Mouse (Mus musculus) ovary, adult 18-20 months (tissue): ENCODE measurements at regions not wholly inside any gene's neighbourhood (a gene's known extent, or its start where the extent isn't known, plus 50 kb on each side); places are given as distances from the start of the nearest gene placed in this dataset.

Experiments used
- DNase-seq: peaks from one replicate; pipeline ENCODE4 v3.0.0; 2022; ENCODE audit warnings: low spot score, mixed read lengths

DNA sequence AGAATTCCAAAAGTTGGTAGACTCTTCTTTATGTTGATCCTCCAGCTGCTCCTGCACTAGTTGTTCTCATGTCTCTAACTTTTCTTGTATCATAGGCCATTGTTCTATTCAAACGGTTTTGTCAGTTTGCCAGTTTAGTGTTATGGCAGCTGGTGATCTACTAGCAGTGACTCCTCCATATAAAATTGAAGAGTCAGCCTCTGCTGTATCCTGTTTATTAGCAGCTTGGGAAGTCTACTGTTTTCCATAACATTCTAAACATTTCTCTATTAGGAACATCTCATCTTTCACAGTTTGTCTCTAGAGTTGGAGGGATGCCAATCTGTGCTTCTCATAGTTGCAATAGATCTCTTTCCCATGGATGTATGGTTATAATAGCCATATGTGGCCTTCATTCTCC is 58.6 kb downstream of the Drd1 start:
- no peak for DNase-seq

DNA sequence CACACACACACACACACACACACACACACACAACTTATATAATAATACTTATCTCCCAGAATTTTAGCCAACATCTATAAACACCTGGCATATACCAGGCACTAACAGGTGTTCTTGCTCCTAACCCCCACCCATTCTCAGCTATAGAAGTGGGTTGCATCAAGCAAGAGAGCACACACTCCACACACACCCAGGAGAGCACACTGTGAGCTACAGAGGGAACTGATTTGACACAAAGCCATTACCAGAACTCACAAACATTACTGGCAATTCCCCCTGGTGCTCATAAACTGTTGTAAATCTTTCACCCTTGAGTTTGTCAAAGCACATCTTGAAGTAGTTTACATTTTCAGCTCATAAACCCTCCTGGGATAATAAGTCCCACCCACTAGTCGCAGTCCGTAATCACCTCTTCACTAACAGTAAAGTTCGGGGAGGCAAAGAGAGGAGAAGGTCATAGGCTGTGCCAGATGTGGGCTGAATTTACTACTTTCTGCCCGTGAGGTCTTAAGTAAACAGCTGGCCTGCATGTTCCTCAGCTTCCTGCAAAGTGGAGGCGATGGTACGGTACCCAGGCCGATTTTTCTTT is 62.5 kb downstream of the Drd1 start:
- no peak for DNase-seq

DNA sequence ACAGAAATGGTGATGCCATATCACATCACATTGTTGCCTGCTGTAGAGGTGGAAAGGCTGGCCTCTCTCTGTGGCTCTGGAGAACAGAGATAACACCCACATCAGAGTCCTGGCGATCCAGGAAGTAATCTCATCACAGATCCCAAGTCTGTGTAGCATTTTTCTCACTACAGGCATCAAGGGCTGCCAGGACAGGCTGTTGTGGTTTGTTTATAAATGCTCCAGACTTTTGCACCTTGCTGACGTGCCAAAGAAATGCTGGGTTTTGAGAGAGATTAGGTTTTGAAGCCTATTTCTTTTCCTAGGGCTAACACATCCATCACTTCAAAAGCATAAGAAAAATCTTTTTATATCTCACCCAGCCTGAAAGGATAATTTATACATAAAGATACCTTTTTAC is 76.3 kb downstream of the Drd1 start:
- DNase-seq = no peak

DNA sequence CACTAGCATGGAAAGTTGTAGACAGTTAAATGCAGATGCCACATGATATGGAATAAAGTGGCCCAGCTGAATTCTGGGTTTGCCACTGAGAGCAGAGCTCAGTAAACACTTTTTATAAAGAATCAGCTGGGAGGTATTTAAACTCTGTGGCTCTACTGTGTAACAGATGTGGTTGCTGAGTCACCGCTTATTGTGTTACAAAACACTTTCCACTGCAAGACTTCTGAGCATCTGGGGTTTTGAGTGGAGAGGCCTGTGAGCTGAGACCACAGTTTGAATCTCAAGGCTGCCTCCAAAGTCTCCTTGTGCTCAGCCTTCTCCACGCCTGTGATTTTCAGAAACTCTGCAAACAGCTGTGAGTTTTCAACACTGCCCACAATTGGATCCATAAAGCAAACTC is 86.1 kb downstream of the Drd1 start:
- DNase-seq = no peak

DNA sequence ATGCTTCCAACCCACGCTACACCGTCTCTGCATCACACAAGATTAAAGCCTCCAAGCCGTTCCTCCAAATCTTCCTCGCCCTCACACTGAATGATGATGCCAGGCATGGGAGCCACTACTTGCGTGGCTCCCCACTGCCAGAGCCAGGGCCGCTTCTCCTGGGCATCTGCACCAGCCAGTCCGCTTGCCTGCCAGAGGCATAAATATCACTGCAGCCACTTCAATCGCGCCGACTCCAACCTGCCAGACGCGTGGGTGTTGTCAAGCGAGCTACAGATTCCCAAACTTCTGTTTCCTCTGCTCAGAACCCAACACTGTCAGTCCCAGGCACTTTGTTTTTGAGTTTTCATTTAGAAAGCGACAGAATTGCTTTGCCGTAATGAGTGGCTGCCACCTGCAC is 99.3 kb downstream of the Drd1 start:
- no peak for DNase-seq

DNA sequence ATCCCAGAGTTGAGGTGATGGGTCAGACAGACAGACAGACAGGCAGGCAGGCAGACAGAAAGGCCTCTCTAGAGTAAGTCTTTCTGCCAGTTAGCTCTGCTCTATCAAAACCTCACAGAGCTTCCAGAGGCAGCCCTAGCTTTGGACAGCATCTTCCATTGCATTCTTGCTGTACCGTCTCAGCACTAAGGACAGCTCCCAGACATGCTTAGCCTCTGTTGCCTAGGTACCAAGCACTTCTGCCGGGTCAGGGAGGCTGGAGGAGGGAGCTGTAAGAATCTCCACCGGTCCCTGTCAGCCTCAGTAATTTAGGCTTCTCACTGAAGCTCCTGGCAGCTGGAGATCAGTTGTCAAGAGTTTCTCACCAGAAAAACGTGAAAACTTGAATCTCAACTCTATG is 107.4 kb downstream of the Drd1 start:
- no peak for DNase-seq

DNA sequence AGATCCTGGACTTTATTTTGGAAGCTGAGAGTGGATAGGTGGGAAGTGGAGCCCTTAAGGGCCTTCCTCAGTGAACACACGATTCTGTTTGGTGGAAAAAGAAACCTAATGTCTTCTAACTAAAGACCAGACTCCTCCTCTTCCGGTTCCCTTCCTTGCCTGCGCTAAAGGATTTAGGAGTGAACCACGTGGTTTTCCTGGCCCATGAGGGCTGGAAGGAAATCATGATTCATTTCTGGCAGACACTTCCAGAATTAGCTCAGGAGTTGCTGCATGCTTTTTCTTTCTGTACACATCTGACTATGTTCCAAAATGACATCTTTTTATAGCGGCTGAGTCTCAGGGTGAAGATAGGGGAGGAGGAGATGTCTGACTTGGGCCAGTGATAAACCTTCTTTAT is 109.8 kb downstream of the Drd1 start:
- DNase-seq = no peak

DNA sequence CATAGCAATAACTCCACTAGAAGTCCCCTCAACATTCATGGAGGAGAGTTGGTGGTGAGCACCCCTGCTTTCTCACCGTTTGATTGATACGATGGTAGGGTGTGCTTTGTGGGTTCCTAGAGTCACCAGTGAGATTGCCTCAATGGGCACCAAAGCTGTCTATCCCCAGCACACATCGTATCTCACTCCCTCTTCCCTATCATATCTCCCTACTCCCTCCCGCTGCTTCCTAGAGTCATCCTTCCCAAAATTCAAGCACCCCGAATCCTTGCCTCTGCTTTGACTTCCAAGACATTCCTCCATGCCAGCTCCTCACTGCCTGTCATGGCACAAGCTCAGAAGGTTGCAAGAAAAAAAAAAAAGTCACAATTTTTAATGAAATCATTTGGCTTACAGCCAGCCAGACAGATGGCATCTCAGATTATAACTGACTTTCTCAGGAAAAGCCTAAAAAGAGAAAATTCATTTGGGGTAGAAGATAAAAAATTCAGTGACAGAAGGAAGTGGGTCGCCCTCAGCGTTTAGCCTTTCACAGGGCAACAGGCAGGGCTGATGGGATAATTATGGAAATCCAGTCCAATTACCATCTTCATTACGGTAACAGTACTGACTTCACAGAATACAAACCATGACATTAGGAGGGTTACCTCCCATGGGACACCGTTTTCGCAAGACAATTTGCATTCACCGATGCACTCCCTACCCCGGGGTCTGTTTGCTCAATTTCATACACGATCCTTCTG is 114.3 kb downstream of the Drd1 start:
- no peak for DNase-seq

DNA sequence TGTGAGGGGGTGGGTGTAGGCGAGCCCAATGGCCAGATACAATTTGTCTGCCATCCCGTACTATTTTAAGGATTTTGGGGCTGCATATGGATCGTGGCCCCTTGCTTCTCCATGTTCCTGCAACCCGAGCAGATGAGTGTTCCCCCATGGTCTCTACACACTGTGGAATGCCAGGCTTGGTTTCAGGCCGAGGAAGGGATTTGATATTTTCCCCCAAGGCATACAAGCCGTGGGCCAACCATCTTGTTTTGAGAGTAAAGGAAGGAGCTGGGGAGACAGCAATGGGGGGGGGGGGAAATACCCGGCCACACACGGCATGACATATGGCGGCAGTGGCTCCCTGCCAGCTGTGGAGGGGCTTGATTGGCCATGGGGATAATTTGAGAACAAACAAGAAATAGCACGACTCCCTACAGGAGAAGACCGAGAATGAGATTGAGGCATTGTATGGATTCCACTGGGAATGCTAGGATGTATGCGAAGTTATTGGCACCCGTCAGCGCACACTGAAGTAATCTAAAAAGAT is 120.3 kb downstream of the Drd1 start:
- no peak for DNase-seq

DNA sequence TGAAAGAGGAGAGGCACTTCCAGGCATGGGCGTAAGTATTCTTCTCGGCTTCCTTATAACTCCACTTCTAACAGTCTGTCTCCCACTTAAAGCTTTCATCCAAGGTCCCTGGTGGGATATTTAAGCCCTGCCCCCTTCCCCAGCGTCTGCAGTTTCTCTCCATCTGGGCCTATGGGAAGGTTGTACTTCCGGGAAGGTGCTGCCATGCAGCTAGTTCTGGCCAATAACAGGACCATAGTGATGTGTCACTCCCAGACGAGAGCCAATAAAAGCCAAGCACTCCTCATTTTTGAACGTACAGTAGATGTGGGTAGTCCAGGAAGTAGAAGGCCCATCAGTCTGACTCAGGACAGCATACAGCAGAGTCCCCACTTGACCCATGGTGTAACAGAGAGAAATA is 121.0 kb downstream of the Drd1 start:
- no peak for DNase-seq

DNA sequence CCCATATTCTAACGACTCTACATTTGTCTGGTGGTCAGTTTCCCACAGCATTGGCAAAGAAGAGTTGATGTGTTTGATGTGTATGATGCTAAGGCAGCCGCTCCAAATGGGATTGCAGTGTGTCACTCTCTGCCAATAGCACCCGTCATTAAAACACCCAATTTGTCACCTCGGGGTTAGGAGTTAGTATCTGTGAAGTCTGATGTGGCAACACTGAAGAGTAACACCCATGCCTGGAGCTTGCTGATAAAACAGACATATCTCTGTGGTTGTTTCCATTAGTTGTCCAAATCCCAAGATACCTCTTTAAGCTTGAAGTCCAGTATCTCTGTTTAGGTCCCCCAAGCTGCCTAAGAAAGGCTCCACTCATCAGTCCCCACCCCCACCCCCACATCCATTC is 129.4 kb downstream of the Drd1 start:
- no peak for DNase-seq

DNA sequence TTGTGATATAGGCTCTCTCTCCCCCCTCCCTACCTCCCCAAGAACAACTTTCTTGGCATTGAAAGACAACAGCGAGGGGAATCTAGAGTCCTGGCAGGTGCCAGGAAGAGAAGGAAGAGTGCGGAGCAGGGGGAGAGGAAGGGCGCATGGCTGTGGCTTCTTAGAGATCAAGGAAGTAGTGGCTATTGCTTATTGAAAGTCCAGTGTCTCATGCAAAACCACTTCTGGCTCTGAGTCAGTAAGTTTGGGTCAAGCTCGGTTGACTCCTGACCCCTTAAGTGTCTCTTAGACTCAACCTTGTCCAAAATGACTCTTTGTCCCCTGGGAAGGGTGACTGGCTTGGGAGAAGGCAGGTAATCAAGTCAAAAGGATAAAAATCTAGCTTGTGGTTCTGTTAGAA is 131.1 kb downstream of the Drd1 start:
- DNase-seq = no peak

DNA sequence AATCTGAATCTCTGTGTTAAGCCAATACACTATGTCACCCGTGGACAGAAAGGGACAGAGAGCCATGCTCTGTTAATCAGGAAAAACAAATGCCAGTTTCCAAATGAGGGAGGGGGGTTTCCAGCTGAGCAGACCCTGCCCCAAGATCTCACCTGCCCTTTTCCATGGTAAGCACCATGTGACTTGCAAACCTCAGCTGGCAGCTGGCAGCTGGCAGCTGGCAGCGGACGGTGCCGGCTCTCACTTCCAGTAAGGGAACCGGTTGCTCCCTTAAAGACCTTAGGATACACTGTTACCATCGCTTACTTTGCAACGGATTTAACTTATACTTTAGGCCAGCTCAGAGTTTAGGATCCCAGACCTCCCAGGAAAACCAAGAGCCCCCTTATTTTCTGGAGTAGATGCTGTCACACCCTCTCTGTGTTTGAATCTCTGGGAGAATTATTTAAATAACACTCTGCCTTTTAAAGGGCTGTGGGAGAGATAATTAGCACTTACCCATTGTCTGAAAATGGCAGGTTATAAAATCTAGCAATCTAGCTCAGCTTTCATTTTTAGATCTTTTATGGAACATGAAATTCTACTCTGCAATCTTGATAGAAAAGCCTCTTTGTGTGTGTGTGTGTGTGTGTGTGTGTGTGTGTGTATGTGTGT is 131.7 kb downstream of the Drd1 start:
- DNase-seq = no peak

DNA sequence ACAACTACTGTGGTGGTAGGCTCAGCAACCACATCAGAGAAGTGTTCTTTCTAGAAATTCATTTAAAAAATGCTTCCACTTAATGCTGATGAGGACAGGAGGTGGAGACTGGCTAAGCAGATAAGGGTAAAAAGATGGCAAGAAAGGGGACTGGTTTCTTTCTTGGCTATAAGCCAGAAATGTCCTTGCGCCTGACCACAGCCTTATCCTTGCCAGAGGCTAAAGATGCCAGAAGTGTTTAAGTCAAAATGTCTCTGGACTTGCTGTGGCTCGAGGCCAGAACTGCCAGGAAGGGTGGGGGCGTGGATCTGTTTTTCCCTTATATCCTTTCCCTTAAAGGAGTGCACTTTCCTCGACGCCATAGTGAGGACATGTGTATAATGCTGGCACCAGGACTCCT is 133.7 kb downstream of the Drd1 start:
- no peak for DNase-seq

DNA sequence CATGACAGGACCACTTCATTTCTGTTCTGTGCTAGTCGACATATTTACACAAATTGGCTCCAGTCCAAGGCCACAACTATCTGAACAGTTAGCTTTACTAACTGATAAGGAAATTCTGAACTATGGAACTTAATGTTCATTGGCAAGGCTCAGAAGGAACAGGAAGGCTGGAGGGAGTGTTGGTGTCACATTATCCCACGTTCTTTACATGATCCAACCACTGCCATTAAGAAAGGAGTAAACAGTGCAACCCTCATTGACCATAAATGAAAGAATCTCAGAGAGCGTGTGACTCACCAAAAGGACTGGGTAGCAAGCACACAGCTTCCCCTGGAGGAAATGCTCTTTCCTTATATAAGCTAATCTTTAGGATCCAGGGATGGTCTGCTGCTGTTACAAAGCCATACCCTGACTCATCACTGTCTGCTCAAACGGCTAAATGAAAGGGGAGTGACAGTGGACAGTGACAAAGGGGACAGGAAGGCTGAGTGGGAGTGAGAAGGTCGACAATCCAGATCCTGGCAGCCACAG is 135.6 kb downstream of the Drd1 start:
- DNase-seq = no peak

DNA sequence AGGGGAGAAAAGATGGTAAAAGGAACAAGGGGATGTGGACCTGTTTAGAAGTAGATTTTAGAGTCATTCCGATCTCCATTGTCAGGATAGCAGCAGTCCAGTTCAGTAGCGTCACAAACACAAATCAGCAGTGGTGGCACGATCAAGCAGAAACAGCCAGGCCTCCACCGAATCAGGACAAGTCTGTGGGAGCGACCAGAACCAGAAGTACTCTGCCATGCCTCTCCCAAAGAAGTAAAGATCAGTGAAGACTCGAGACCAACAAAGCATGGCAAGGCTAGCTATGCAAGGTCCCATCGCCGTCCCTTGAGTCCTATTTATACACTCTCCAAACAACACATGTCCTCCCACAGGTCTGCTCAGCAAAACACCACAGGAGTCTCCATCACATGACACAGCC is 140.0 kb downstream of the Drd1 start:
- no peak for DNase-seq

DNA sequence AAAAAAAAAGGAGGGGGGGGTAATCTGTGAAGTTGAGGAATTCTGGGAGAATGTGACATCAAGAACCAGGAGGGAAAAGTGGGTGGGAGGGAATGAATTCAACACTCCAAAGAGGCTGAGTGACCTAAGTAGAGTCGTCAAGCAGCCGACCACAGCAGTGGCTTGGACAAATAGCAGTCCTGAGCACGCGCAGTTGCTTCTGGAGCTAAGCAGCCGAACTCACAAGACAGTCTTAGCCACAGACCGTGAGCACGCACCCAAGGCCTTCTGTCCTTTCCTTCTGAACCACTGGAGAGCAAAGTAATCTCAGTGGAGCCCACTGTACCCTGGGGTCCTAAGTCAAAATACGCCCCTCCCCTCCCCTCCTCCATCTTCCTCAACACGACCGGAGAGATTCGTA is 141.1 kb downstream of the Drd1 start:
- no peak for DNase-seq

DNA sequence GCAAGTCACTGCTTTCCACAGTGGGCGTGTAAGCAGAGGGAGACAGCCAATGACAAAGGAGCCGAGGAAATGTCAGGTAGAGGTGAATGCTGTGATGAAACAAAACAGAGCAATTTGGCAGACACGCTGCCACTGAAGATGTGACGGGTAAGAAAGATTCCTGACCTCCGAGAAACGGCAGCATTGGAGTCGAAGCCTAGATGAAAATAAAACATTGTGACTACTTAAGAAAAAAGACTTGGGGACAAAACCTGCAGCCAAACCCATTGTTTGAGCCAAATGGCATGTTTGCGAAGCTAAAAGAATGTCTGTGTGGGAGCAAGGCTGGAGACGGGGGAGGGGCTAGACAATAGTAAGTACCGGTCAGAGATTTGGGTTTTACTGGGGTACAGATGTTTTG is 142.0 kb downstream of the Drd1 start:
- no peak for DNase-seq

DNA sequence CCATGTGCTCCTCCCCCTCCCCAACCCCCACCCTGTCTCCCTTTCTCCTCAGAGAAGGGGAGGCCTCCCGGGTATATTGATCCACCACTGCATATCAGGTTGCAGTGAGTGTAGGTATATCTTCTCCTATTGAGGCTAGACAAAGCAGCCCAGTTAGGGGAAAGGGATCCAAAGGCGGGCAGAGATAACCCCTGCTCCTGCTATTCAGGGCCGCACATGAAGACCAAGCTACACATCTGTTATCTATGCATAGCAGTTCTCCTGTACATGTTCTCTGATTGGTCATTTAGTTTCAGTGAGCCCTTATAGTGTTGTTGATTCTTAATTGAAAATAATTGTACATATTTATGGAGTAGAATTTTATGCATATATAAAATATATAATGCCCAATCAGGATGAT is 143.7 kb downstream of the Drd1 start:
- no peak for DNase-seq

DNA sequence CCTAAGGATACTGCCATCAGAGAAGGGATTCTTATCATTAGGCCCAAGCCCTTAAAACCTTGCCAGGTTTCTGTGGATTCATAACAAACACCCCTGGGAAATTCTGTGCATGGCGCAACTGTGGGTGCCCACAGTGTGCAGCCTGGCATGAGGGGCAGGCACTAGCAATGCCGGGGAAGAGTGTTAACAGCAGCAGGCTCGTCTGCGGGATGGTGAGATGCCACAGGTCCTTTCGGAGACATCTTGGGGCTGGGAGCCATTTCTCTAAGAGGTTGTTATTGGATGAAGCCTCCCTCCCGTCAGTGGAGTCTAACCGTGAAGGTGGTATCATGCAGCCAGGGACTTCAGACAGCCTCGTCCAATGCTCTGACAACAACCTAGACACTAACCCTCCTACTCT is 144.2 kb downstream of the Drd1 start:
- no peak for DNase-seq

DNA sequence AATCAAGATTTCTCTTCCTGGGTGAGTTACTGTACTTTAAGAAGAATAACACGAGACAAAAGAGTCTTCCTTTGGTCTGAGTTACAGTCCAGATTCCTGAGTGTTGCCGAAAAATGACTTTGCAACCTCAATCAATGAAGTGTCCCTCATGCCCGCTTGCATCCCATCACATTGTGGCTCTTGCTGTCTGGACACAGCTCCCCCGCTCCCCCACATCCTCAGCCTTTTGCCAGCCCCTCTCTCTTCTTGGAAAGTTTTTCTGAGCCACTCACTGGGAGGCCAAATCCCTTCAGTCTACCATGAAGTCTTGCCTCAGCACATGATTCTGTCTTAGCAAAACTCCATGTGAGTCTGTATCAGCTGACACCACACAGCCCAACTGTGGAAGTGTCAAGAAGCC is 145.3 kb downstream of the Drd1 start:
- no peak for DNase-seq

DNA sequence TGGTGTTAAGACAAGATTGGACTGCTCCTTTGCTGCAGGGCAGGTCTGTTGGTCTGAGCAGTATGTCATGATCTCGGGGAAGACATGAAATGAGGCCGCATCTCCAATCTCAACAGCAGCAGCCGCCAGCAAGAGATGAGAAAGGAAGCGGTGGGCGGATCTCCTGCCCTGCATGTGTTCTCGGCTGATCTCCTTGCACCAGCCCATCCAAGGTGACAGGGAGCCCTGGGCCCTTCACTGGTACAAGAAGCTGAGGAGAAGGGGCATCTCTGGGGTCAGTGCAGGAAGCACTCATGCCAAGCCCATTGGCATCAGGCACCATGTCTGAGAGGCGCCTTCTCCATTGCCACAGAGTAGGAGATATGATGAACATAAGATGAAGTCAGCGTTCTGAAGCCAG is 151.0 kb downstream of the Drd1 start:
- DNase-seq = no peak

DNA sequence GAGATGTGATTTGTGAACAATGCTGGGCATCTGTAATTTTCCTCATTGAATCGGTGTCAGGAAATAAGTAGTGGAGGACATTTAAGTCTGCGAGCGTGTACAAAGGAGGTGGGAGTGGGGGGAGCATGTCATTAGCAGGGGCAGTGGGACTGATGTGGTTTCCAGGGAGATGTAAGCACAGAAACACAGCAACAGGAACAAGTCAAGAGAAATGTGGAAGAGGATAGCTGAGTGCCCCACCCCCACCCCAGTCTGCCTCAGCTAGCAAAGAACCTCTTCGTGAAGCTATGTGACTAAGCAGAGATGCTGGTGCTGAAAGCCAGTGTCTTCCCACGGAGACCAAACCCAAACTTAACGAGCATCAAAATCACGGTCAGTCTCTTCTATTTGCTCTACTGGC is 151.9 kb downstream of the Drd1 start:
- no peak for DNase-seq
